Mouse (Mus musculus): ENCODE results near the gene Gm9195. TPM values are rescaled to one million over a fixed set of nuclear protein-coding genes. Genes with fewer than 3 reads are reported as not detected.

Gm9195 gene
- polyA plus RNA-seq, 1 experiment from 2014 or later, result not detected

DNA sequence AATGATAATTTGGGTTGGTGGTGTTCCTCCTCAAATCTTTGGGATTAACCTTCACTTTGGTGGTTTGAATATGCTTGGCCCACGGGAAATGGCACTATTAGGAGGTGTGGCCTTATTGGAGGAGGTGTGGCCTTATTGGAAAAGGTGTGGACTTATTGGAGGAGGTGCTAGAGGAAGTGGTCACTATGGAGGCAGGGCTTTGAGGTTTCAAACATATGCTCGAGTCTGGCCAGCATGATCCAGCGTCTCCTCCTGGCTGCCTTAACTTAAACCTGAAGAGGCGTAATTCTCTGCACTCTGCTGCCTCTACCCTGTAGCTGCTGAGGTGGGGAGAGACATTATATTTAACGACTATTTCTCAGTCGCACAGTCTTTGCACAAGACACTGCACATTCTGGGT, 11.6 kb upstream of the Gm9195 start:
- no peaks in the 10 kb centered on the region for H3K9me3 ChIP-seq
- no peak overlapping the region for H3K4me2 ChIP-seq (replicated peaks)
- no peaks in the 10 kb centered on the region for H3K36me3 ChIP-seq
- H3K4me3 ChIP-seq (replicated peaks), result no peak overlapping the region
- H3K27ac ChIP-seq, result no peak overlapping the region
- WGBS, result 48% methylated on average over 6 of the region's 6 CpGs
- H3K9ac ChIP-seq (replicated peaks), result no peak overlapping the region
- H3K27me3 ChIP-seq, result no peaks in the 10 kb centered on the region; the same call in 1 of the 2 replicates
- peaks cover 11% of the 10 kb centered on the region for H3K4me1 ChIP-seq (replicated peaks)
- no peak for ATAC-seq

DNA sequence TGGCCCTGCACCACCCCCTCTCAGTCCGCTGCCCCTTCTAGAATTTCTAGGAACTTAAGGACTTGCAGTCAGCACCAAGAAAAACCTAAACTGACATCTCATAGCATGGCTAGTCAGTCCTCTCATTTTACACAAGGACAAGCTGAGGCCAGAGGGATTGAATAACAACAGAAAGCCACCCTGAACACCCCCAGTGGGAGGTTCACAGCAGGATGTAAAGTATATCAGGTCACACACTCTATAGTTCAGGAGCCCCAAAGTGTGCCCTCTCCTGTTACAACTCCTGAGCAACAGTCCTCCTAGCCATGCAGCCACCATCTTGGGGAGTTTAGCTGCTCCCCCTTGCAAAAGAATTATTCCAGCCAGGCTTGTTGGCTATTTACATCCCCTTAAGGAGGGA, 2.1 kb upstream of the Gm9195 start:
- no peak overlapping the region for H3K4me3 ChIP-seq (replicated peaks)
- H3K27me3 ChIP-seq, result no peaks in the 10 kb centered on the region
- H3K4me1 ChIP-seq (replicated peaks), result no peaks in the 10 kb centered on the region
- no peaks in the 10 kb centered on the region for H3K36me3 ChIP-seq
- H3K9me3 ChIP-seq, result no peaks in the 10 kb centered on the region
- no peak for ATAC-seq
- H3K9ac ChIP-seq (replicated peaks), result no peak overlapping the region
- no peak overlapping the region for H3K27ac ChIP-seq
- H3K4me2 ChIP-seq (replicated peaks), result no peak overlapping the region
- 90% methylated on average over 1 of the region's 1 CpGs for WGBS

DNA sequence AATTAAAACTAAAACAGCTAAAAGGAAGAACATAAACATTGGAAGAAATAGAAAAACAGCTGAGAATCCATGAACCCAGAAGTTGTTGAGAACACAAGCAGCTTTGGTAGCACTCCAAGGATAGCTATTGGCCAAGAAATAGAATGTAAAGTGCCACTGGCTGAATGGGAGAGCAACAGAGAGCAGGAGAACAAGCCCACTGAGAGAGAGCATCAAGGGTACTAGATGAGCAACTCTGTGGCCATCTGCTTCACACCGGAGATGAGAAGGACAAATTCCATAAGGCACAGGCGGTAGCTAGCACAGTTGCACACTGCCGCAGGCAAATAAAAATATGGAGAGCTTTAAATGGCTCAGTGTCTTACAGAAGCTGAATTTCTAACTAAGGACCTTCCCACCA, 1.3 kb downstream of the Gm9195 start:
- H3K4me2 ChIP-seq (replicated peaks), result no peak overlapping the region
- no peak overlapping the region for H3K4me3 ChIP-seq (replicated peaks)
- H3K4me1 ChIP-seq (replicated peaks), result no peaks in the 10 kb centered on the region
- H3K9ac ChIP-seq (replicated peaks), result no peak overlapping the region
- H3K9me3 ChIP-seq, result no peaks in the 10 kb centered on the region
- no peaks in the 10 kb centered on the region for H3K36me3 ChIP-seq
- WGBS, result 97% methylated on average over 3 of the region's 3 CpGs
- ATAC-seq, result no peak
- H3K27ac ChIP-seq, result no peak overlapping the region
- H3K27me3 ChIP-seq, result no peaks in the 10 kb centered on the region

DNA sequence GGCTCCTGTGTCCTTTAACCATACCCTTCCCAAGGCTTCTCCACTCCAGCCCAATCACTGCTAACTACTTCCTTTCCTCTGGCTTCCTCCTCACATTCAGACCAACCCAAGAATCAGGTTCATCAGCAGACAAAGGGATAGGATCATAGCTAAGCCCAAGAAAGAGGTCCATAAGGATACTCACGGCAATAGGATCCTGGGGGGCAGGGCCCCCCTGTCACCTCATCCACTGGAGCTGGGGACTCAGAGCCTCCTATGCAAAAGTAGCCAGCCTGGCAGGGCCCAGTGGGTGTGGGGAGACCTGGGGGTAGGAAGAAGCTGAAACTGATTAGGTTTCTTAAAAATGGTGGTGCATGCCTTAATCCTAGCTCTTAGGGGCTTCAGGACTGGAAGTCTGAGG, 17.1 kb downstream of the Gm9195 start:
- Histone ChIP-seq H3K4me1 (replicated peaks) (no peaks in the 10 kb centered on the region), H3K4me2 (replicated peaks) (no peak overlapping the region)

DNA sequence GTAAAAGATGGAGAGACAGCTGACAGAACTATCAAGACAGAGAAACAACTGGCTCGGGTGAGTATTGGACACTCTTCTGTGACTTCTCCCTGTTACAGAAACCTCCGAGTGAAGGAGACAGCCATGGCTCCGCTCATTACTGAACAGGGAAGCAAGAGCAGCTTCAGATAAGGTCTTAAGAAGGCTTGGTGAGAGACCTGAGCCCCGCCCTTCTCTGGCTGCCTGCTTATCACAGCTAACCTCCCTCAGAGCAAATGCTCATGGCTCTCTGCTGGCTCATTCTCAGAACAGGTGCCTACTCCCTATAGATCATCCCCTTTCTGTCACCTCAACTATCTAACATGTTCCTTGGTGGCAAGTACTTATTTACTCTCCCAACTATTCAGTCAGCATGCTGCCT, 23.2 kb downstream of the Gm9195 start:
- H3K27me3 ChIP-seq, result no peaks in the 10 kb centered on the region
- H3K27ac ChIP-seq, result no peak overlapping the region
- H3K4me1 ChIP-seq (replicated peaks), result no peaks in the 10 kb centered on the region
- H3K4me2 ChIP-seq (replicated peaks), result no peak overlapping the region
- WGBS, result 70% methylated on average over 4 of the region's 4 CpGs
- no peaks in the 10 kb centered on the region for H3K36me3 ChIP-seq
- H3K4me3 ChIP-seq (replicated peaks), result no peak overlapping the region
- H3K9ac ChIP-seq (replicated peaks), result no peak overlapping the region
- no peaks in the 10 kb centered on the region for H3K9me3 ChIP-seq
- no peak for ATAC-seq

More for the DNA sequence above, 17.1 kb downstream of the Gm9195 start:
- Histone ChIP-seq H3K27ac (no peak overlapping the region), H3K27me3 (no peaks in the 10 kb centered on the region), H3K36me3 (no peaks in the 10 kb centered on the region), H3K9me3 (no peaks in the 10 kb centered on the region), H3K4me3 (replicated peaks) (no peak overlapping the region), H3K9ac (replicated peaks) (no peak overlapping the region)
- no peak for ATAC-seq
- 75% methylated on average over 1 of the region's 1 CpGs for WGBS

DNA sequence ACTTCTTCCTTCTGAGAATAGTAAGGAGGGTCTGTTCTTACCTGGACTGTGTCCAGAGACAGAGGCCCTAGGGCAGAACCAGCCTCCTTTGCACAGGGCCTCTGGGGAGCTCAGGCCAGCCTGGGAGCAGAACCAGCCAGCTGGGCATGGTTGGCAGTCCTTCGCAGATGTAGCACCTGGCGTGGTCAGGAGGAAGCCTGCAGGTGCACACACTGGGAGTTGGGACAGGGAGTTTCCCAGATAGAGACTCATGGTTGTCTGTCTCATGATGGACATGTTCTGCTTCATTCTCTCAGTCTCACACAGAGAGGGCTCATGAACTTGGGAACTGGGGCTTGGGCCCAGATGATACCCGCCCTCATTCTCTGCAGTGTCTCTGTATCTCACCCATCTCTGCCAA, 25.3 kb downstream of the Gm9195 start:
- Histone ChIP-seq H3K4me1 (replicated peaks) (no peaks in the 10 kb centered on the region), H3K9ac (replicated peaks) (no peak overlapping the region), H3K27ac (no peak overlapping the region), H3K27me3 (no peaks in the 10 kb centered on the region), H3K36me3 (no peaks in the 10 kb centered on the region), H3K4me2 (replicated peaks) (no peak overlapping the region), H3K4me3 (replicated peaks) (no peak overlapping the region), H3K9me3 (no peaks in the 10 kb centered on the region)
- ATAC-seq, result no peak
- WGBS, result 94% methylated on average over 3 of the region's 3 CpGs

DNA sequence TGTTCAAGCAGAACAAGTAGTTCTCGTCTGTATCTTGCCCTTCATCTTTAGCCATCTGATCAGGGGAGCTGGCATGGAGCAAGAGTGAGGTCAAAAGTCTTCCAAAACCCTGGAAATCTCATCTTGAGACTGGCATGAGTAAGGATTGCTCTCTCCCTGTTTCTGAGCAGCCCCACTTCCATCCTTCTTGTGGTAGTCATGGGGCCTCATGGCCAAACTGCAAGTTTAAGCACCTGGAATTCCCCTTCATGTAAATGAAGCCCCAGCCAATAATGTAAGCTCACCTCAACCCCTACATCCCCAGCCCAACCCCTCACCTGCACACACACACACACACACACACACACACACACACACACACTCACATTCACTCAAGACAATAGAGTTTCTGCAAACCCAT, 30.0 kb downstream of the Gm9195 start:
- WGBS, result 82% methylated on average over 1 of the region's 1 CpGs
- no peak for ATAC-seq

DNA sequence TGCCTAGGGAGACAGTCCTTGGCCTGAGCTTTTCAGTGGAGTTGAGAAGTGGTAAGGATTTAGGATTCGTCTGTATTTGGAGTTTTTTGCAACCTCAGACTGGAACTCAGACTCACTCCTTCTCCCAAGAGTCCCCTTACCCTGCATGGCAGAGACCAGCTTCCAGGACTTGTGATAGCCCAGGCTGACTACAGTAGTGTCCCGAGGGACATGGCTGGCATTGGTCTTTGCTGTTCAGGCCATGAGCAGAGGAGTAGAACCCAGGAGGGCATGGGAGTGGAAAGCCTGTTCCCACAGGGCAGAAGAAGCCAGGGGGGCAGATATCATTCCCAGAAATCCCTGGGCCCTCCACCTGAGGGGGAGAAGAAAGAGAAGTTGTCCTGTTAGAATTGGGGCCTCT, 31.3 kb downstream of the Gm9195 start:
- no peak overlapping the region for H3K27ac ChIP-seq
- H3K4me2 ChIP-seq (replicated peaks), result no peak overlapping the region
- 80% methylated on average over 2 of the region's 2 CpGs for WGBS
- no peak for ATAC-seq
- no peaks in the 10 kb centered on the region for H3K36me3 ChIP-seq
- no peaks in the 10 kb centered on the region for H3K9me3 ChIP-seq
- H3K4me1 ChIP-seq (replicated peaks), result no peaks in the 10 kb centered on the region
- no peaks in the 10 kb centered on the region for H3K27me3 ChIP-seq
- H3K4me3 ChIP-seq (replicated peaks), result no peak overlapping the region
- no peak overlapping the region for H3K9ac ChIP-seq (replicated peaks)

More for the DNA sequence above, 30.0 kb downstream of the Gm9195 start:
- Histone ChIP-seq H3K4me2 (replicated peaks) (no peak overlapping the region), H3K9ac (replicated peaks) (no peak overlapping the region), H3K4me1 (replicated peaks) (no peaks in the 10 kb centered on the region), H3K27me3 (no peaks in the 10 kb centered on the region), H3K27ac (no peak overlapping the region), H3K4me3 (replicated peaks) (no peak overlapping the region), H3K9me3 (no peaks in the 10 kb centered on the region), H3K36me3 (no peaks in the 10 kb centered on the region)

DNA sequence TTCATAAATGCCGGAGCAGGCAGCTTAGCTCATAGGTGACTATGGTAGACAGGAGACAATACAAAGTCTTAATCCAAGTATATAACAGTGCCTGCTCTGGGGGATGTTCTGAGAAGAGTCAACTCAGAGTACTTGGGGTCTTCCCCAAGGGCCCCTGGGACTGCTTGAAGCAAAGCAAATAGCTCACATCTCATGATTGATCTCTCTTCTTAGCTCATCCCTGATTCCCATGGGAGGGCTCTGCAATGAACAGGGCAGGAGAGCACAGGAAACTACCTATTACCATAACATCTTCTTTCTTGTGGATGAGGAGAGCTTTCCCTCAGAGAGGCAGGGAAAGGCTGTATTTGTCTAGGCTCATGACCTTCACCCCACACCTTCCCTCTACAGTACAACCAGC, 32.7 kb downstream of the Gm9195 start:
- Histone ChIP-seq H3K9me3 (no peaks in the 10 kb centered on the region), H3K4me1 (replicated peaks) (no peaks in the 10 kb centered on the region), H3K4me3 (replicated peaks) (no peak overlapping the region), H3K27ac (no peak overlapping the region), H3K27me3 (no peaks in the 10 kb centered on the region), H3K9ac (replicated peaks) (no peak overlapping the region), H3K36me3 (no peaks in the 10 kb centered on the region), H3K4me2 (replicated peaks) (no peak overlapping the region)
- ATAC-seq, result no peak
- WGBS, result 92% methylated on average over 1 of the region's 1 CpGs

DNA sequence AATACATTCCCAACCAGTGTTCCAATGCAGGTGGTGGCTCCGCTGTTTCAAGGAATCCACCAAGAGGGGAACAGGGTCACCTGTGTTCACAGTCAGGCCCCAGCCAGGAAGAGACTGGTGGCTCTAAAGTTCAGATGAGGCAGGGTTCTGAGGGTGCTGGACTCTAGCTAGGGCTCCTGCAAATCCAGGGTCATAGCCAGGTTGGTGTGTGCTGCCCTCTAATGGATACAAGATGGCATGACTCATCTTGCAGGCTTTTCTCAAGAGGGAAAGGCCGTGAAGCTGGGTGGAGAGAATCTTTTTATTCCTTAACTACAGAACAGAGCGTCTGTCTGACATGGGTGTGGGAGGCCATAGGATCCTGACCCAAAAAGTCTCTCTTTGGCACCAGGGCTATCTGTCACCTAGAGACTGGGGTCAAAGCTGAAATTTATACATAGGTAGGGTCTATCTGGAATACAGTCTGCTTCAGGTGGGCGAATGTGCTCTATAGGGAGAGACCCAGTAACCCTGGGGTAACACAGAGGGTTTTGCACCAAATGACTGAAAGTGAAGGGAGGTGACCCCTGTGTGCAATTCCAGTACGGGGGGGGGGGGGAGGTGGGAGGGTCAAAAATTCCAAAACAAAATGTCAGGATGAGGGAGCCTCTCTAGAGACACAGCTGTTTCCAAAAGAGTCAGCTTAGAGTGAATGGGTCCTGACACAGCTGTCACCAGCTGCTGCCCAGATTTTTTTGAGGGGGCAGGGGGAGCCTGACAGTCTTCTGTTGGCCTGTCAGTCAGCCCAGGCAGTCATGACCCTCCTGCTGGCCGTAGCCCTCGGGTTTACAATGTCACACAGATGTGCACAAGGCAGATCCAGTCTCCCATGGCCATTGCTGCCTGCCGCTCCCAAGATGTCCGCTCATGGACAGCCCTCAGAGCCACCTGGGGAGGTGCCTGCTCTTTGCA, 44.2 kb downstream of the Gm9195 start:
- 60% methylated on average over 9 of the region's 9 CpGs for WGBS
- Histone ChIP-seq H3K4me1 (replicated peaks) (no peaks in the 10 kb centered on the region), H3K27ac (no peak overlapping the region), H3K9ac (replicated peaks) (no peak overlapping the region), H3K36me3 (no peaks in the 10 kb centered on the region), H3K4me2 (replicated peaks) (no peak overlapping the region), H3K27me3 (no peaks in the 10 kb centered on the region), H3K4me3 (replicated peaks) (no peak overlapping the region), H3K9me3 (no peaks in the 10 kb centered on the region)
- ATAC-seq, result peak; percentile 53

DNA sequence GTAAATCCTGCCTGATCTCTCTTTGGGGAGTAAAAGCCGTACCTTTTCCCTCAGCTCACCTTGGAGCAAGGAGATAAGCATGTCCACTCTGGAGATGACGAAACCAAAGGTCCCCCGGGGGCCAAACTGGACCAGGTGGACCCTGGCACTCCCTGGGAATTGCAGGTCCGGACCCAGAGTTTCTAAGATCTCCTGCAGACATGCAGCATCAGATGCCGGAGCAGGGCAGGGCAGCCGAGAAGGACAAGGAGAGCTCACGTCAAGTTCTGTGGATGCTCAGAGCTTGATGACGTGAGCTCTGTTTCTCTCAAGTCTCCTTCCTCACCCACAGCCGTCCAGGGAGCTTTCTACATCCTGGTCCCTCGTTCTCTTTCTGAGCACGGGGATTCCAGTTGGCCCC, 48.7 kb downstream of the Gm9195 start:
- ATAC-seq, result no peak
- Histone ChIP-seq H3K4me3 (replicated peaks) (no peak overlapping the region), H3K27me3 (no peaks in the 10 kb centered on the region), H3K9me3 (no peaks in the 10 kb centered on the region), H3K4me2 (replicated peaks) (no peak overlapping the region), H3K4me1 (replicated peaks) (no peaks in the 10 kb centered on the region), H3K27ac (no peak overlapping the region), H3K9ac (replicated peaks) (no peak overlapping the region), H3K36me3 (no peaks in the 10 kb centered on the region)
- 87% methylated on average over 11 of the region's 11 CpGs for WGBS

DNA sequence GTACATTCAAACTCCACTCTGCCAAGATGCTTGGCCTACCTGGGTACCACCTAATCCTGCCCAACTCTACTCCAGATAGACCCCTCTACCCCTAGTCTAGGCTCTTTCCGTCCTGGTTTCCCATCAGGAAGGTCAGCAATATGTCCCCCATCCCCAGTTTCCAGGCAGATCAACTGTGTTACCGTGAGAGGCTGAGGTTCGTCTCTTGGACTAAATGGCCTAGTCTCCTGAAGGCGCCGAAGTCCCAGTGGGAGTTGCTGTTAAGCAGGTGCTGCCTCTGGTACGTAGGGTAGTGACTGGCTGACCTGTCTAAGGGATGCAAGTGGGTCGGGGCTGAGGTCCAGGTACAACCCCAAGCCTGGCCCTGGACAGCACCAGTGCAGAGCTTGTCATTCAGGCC, 50.7 kb downstream of the Gm9195 start:
- H3K27me3 ChIP-seq, result no peaks in the 10 kb centered on the region
- H3K27ac ChIP-seq, result no peak overlapping the region
- H3K4me3 ChIP-seq (replicated peaks), result no peak overlapping the region
- no peak for ATAC-seq
- no peaks in the 10 kb centered on the region for H3K36me3 ChIP-seq
- no peak overlapping the region for H3K4me2 ChIP-seq (replicated peaks)
- no peaks in the 10 kb centered on the region for H3K4me1 ChIP-seq (replicated peaks)
- no peak overlapping the region for H3K9ac ChIP-seq (replicated peaks)
- WGBS, result 88% methylated on average over 7 of the region's 7 CpGs
- no peaks in the 10 kb centered on the region for H3K9me3 ChIP-seq

DNA sequence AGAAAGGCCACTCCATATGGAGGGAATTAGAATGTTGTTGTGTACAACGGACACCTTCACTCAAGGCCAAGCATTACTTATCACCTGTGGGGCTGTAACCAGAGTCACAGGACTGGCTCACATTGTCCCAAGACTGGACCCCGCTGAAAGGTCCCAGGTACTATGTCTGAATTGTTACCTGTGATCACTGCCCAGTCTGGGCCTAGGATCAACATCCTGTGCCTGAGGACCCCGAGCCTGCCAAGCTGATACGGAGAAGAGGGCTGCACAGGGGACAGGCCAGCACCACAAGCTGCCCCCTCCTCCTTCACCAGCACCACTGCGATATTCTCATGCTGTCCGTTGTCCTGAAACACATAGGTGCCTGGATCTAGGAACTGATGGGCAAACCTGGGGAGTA, 51.2 kb downstream of the Gm9195 start:
- no peak overlapping the region for H3K4me2 ChIP-seq (replicated peaks)
- 89% methylated on average over 6 of the region's 6 CpGs for WGBS
- H3K36me3 ChIP-seq, result no peaks in the 10 kb centered on the region
- H3K27ac ChIP-seq, result no peak overlapping the region
- H3K9me3 ChIP-seq, result no peaks in the 10 kb centered on the region
- ATAC-seq, result no peak
- no peaks in the 10 kb centered on the region for H3K27me3 ChIP-seq
- no peaks in the 10 kb centered on the region for H3K4me1 ChIP-seq (replicated peaks)
- H3K4me3 ChIP-seq (replicated peaks), result no peak overlapping the region
- no peak overlapping the region for H3K9ac ChIP-seq (replicated peaks)
